Mouse (Mus musculus) ES-Bruce4 (cell line): ENCODE measurements around the gene Srrd.

Experiments
- CTCF ChIP-seq: IDR thresholded peaks from one replicate; pipeline ENCODE4 v1.8.1; 2011; ENCODE audit warnings: low read depth, low read length
- EP300 ChIP-seq: IDR thresholded peaks from 2 replicates; pipeline ENCODE4 v1.6.1; 2011; ENCODE audit warnings: low read depth, low read length; ENCODE audit not compliant: insufficient read depth

DNA sequence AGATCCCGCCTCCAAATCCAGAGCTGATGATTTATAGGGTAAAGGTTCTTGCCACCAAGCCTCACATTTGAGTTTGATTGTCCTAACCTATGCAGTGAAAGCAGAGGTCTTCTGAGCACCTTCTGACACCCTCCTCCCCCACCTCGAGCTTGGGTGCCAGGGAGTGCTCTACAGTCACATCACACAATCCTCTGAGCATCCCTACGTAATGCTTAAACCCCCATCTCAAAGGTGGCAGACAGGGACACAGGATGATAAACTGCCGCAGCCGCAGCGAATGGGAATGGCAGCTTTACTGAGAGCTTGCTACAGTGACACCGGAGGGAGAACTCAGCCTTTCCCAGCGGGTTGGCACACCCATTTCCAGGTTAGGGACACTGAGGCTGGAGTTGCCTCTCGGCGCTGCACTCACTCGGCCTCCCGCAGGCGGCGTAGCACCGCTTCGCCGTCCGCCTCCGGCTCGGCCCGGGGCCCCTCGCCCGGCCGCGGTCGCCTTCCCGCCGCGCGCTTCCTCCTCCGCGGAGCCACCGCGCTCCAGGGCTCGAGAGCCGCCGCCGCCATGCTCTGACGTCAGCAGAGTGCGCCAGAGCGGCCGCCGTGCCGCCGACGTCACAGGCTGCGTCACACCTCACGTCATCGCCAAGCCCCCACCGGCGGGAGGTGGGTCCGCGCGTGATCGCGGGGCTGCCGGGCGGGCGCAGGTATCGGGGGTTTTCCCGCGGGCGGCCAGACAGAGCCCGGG is at the start of gene Srrd, which contains the start of gene Hps4:
- TF ChIP-seq CTCF: no peak
- TF ChIP-seq EP300: no peak
